Mouse (Mus musculus): ENCODE measurements around the gene Gm7534. TPM values are rescaled to one million over a fixed set of nuclear protein-coding genes. Genes with fewer than 3 reads are reported as not detected.

Gm7534 gene
- polyA plus RNA-seq, 1 experiment from 2014 or later = not detected

Other genes with a start within 250 kb of the Gm7534 start
- 1,614 and 1,711 TPM in 2 replicates for gene Hmgn2, start 234.4 kb downstream of the Gm7534 start, polyA plus RNA-seq (2014; fragmentation: Nextera tagmentation; extraction: Ambion mirVana)
- gene Dhdds, start 202.1 kb downstream of the Gm7534 start, polyA plus RNA-seq (2014; fragmentation: Nextera tagmentation; extraction: Ambion mirVana) = 37.4 and 38.3 TPM in 2 replicates
- 0.15 and 0.16 TPM in 2 replicates for gene Lin28a, start 184.2 kb downstream of the Gm7534 start, polyA plus RNA-seq (2014; fragmentation: Nextera tagmentation; extraction: Ambion mirVana)
- not detected in 2 replicates for gene Zfp683, start 149.2 kb downstream of the Gm7534 start, polyA plus RNA-seq (2014; fragmentation: Nextera tagmentation; extraction: Ambion mirVana)
- 0.12 TPM in 1 of 2 replicates, not detected in the other for gene Crybg2, start 142.2 kb downstream of the Gm7534 start, polyA plus RNA-seq (2014; fragmentation: Nextera tagmentation; extraction: Ambion mirVana)
- gene Cd52, start 107.9 kb downstream of the Gm7534 start, polyA plus RNA-seq (2014; fragmentation: Nextera tagmentation; extraction: Ambion mirVana) = 10.7 and 16.4 TPM in 2 replicates
- 1.1 and 2.9 TPM in 2 replicates for gene Ubxn11, start 100.4 kb downstream of the Gm7534 start, polyA plus RNA-seq (2014; fragmentation: Nextera tagmentation; extraction: Ambion mirVana)
- 196 and 209 TPM in 2 replicates for gene Sh3bgrl3, start 74.2 kb downstream of the Gm7534 start, polyA plus RNA-seq (2014; fragmentation: Nextera tagmentation; extraction: Ambion mirVana)
- 35.4 and 37.0 TPM in 2 replicates for gene Cep85, start 15.9 kb downstream of the Gm7534 start, polyA plus RNA-seq (2014; fragmentation: Nextera tagmentation; extraction: Ambion mirVana)
- gene Catsper4, start 24.4 kb upstream of the Gm7534 start, polyA plus RNA-seq (2014; fragmentation: Nextera tagmentation; extraction: Ambion mirVana) = not detected in 2 replicates
- 0.57 and 0.62 TPM in 2 replicates for gene Cnksr1, start 35.4 kb upstream of the Gm7534 start, polyA plus RNA-seq (2014; fragmentation: Nextera tagmentation; extraction: Ambion mirVana)
- gene E130218I03Rik, start 40.7 kb upstream of the Gm7534 start, polyA plus RNA-seq (2014; fragmentation: Nextera tagmentation; extraction: Ambion mirVana) = 0.20 TPM in 1 of 2 replicates, not detected in the other
- gene Zfp593, start 42.6 kb upstream of the Gm7534 start, polyA plus RNA-seq (2014; fragmentation: Nextera tagmentation; extraction: Ambion mirVana) = 8.6 and 9.1 TPM in 2 replicates
- not detected in 2 replicates for gene Gm30191, start 43.9 kb upstream of the Gm7534 start, polyA plus RNA-seq (2014; fragmentation: Nextera tagmentation; extraction: Ambion mirVana)
- 4.4 and 6.2 TPM in 2 replicates for gene Grrp1, start 51.1 kb upstream of the Gm7534 start, polyA plus RNA-seq (2014; fragmentation: Nextera tagmentation; extraction: Ambion mirVana)
- 13.5 and 15.3 TPM in 2 replicates for gene Pdik1l, start 84.9 kb upstream of the Gm7534 start, polyA plus RNA-seq (2014; fragmentation: Nextera tagmentation; extraction: Ambion mirVana)
- gene Trim63, start 112.1 kb upstream of the Gm7534 start, polyA plus RNA-seq (2014; fragmentation: Nextera tagmentation; extraction: Ambion mirVana) = 39.4 and 43.2 TPM in 2 replicates
- gene Slc30a2, start 140.2 kb upstream of the Gm7534 start, polyA plus RNA-seq (2014; fragmentation: Nextera tagmentation; extraction: Ambion mirVana) = 0.08 and 0.11 TPM in 2 replicates
- gene Extl1, start 180.8 kb upstream of the Gm7534 start, polyA plus RNA-seq (2014; fragmentation: Nextera tagmentation; extraction: Ambion mirVana) = 2.8 and 2.9 TPM in 2 replicates
- 11.1 and 12.8 TPM in 2 replicates for gene Pafah2, start 193.3 kb upstream of the Gm7534 start, polyA plus RNA-seq (2014; fragmentation: Nextera tagmentation; extraction: Ambion mirVana)

Measured in heart, embryonic 14.5 days (tissue).